Mouse (Mus musculus): ENCODE data around the gene Gng8.
A peak's percentile ranks its signal among the peaks of the same experiment; 100 is the strongest.

GRCm38 (mm10) chr7:16930850-16931249 is 39.3 kb downstream of the Gng8 start:
- no peak for TF ChIP-seq POLR2A (IDR thresholded peaks at IDR 0.05; ENCODE audit: borderline replicate concordance, extremely low read depth, low read depth, low read length)
- peak; percentile 63 for TF ChIP-seq CTCF (IDR thresholded peaks at IDR 0.05; ENCODE audit: insufficient read depth, low read length)
